Mouse (Mus musculus) erythroblast, embryonic 14.5 days (primary cell): ENCODE results near the gene Pknox2.

Source experiments
- GATA1 ChIP-seq: IDR thresholded peaks from 2 replicates; pipeline ENCODE4 v1.6.1; 2012; ENCODE audit warnings: low read length, inconsistent platforms, mixed read lengths
- TAL1 ChIP-seq: IDR thresholded peaks from 3 replicates; pipeline ENCODE4 v1.6.1; 2012; ENCODE audit warnings: low read length, inconsistent platforms, mixed read lengths

DNA sequence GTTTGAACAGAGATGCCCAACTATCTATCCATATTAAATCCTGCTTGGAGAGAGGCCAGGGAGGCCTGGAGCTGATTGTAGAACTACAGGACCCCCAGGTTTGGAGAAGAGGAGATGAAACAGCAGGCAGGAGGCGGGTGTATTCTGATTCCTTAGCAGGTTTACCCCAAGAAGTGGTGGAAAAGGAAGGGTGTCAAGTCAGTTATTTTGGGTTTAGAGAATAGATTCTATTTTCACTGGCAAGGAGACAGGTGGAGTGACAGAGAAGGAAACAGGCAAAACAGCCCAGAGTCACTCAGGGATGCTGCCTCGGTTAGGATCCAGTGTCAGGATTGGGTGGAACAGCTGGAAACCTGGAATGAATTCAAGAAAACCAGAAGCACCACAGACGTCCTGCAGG, 263.6 kb downstream of the Pknox2 start:
- no peak for TF ChIP-seq TAL1
- no peak for TF ChIP-seq GATA1
